Mouse (Mus musculus) gastrocnemius, postnatal 14 days (tissue): ENCODE data around the gene Cdca7. TPM values are rescaled to one million over a fixed set of nuclear protein-coding genes. Genes with fewer than 3 reads are reported as not detected.

Experiments used
- DNase-seq: peaks from one replicate; pipeline ENCODE4 v3.0.0; 2021; ENCODE audit warnings: mixed read lengths
- intact Hi-C: fragments of 180-260 bp; cut with DNase I; formaldehyde crosslinking; loops from one replicate; pipeline ENCODE4 v1.15.1; 2025; ENCODE audit warnings: low total_unique reads
- total RNA-seq, 2 experiments: library from RNA; stranded (reverse); gene quantifications; 2 replicates each; pipeline ENCODE4 v1.2.3; 2021

Cdca7 gene
- total RNA-seq, 2 experiments from 2014 or later: 1.0 to 2.4 TPM

DNA sequence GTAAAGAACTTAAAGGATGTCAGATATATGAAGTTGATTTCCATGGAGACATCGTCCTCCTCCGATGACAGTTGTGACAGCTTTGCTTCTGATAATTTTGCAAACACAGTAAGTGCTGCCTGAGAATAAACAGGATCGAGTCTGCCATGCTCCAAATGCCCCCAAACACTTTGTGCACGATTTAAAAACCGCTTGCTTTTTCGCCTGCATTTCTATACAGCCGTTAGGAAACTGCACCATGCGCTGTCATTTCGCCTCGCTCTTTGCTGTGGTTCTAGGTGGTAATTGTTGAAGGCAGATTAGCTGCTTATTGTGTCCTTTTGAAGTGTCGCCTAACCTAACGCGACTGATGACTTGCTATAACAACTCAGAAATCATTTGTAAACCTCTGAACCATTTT lies 3.0 kb downstream of the Cdca7 start:
- DNase-seq: no peak
- intact Hi-C loops: no loop called here

DNA sequence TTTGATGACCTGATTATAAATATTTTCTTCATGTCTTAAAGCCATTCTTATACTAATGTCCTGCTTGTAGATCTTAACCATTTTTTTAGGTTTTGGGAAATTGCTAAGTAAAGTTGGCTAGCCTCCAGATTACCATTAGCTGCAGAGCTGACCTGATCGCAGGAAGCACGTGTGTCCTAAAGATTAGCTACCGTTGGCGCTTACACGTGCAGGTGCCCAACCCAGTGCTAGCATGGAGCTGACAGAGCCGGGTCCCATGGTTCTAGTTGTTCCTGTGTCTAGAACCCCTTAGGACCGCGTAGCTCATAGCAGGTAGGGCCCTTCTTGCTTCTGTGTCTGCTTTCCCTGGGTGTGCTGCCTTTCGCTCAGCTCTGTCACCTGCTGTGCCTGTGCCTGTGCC lies 3.9 kb downstream of the Cdca7 start:
- DNase-seq: no peak
- intact Hi-C loops: no loop called here

DNA sequence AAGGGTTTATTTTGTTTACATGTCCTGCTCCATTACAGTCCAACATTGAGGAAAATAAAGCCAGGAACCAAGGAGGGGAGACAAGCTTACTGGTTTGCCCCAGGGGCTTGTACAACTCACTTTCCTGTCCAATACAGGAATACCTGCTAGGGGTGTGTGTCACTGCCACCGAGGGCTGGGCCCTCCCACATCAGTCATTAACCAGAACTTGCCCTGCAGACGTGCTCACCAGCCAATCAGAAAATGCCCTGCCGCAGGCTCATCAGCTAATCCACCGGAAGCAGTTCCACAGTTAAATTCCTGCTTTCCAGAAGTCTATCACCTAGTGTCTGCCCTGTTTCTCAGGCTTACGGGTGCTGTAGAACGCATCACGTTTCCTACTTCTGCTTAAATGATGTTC lies 15.7 kb downstream of the Cdca7 start:
- intact Hi-C loops: no loop called here
- DNase-seq: no peak

DNA sequence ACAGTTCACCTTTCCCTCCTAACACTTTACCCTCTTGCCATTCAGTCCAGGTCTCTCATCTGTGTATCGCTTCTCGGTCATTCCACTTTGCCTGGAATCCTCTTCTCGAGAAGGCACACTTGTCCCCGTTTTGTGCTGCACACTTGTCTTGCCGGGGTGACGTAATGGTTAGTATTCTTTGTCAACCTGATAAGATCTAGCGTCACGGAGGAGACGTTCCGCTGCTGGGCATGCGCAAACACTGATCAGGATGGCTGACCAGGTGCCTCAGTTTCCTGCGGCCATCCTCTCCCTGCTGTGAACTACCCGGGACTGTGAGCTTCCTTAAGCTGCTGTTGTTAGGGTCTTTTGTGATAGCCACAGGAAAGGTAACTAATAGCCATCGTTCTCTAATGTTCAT lies 17.1 kb downstream of the Cdca7 start:
- no peak for DNase-seq

DNA sequence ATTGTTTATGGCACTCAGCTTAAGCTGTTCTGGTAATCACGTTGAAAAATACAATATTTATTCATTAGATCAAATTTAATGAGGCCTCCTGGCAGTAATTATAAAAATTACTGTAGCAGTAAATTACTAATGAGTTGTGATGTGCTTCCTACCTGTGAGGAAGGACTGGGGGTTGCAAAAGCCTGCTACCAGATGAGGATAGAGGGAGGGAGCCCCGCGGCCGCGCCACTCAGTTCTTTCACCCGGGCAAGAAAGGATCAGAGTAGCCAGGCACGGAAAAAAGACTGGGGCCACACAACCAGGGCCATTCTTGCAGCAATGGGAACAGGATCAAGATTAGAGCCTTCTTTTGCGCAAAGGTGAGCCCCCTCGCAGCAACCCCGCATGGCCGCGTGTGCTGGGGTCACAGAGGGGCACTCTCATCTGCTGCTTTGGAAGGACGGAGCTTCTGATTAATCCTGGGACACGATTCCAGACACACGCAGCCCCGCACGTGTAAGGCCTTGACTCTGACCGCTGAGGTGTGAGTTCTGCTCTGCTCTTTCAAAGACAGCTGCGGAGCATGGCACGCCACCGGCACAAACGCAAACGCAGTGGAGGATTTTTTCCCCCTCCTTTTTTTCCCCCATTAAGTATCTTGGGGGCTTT lies 23.2 kb downstream of the Cdca7 start:
- DNase-seq: no peak
- intact Hi-C loops: no loop called here

More for the DNA sequence above, 17.1 kb downstream of the Cdca7 start:
- intact Hi-C loops: no loop called here

DNA sequence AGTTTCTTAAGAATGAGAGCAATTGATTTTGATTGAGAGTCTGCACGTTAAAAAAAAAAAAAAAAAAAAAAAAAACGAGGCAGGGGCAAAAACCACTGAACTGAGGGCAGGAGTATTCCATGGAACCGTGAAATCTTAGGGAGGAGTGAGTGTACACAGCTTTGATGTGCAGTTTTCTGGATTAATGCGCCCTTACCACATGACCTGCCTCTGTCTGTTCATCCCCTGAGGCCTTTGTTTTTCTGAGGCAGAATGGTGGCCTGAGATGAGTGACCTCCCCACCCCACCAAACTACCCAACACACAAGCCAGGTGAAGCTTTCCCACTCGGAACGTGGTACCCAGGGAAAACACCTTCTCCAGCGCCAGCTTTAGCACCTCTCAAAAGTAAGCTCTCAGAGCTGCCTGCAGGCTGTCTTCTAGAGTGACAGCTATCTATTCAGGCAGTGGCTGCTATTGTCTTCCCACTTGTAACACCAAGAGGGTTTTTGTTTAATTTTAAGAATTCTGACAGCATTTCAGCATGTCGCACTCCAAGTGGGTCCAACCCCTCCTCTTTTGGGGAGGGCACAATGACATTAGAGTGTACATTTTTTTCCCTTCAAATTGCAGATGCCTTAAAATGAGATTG lies 23.9 kb downstream of the Cdca7 start:
- intact Hi-C loops: no loop called here
- DNase-seq: no peak

DNA sequence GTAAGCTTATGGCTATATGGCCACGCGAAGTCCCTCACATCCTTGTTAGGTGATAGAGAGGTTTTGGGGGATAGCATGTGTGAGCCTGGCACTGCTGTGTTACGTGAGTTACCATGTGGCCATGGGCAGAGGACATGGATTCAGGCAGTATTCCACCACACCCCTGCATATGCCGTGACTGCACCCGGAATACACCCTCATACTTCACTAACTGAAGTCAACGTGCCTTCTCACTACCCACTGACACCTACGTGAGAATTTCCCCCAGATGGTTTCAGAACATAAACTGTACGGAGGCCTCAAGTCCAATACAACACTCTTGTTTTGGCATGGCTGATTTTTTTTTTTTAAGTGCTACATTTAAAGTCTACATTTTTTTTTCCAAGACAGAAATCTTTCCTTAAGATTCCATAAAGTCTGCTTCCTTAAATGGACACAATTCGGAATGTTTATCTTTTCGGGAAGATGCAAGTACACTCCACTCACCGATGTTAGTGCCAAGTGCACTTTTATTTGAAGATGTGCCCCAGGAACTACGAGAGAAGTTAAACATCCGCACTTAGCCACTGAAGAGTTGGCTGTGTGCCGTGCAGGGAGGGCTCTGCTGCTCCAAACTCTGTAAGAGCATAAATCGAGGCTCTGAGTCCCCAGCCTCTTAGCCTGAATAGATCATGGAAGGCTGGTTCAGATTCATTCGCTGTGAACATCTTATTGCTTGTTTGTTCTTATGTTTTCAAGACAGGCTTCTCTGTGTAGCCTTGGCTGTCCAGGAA lies 26.3 kb downstream of the Cdca7 start:
- no peak for DNase-seq
- intact Hi-C loops: no loop called here

DNA sequence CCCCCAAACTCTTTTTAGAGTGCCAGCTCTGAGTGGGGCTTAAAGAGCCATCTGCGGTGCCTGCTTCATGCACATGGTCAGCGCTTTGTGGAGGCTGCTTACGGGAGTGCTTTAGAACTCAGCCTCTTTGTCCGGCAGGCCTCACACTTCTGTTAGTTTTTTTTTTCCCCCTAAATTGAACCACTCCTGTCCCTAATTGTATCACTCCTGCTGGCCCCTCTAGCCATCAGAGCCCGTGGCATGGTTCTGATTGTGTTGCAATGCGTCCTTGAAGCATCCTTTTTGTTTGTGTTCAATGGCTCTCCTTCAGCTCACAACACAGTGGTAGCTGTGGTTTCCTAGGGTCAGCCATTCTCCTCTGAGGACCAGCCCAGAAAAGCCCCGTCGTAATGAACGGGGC lies 27.7 kb downstream of the Cdca7 start:
- intact Hi-C loops: no loop called here
- no peak for DNase-seq

DNA sequence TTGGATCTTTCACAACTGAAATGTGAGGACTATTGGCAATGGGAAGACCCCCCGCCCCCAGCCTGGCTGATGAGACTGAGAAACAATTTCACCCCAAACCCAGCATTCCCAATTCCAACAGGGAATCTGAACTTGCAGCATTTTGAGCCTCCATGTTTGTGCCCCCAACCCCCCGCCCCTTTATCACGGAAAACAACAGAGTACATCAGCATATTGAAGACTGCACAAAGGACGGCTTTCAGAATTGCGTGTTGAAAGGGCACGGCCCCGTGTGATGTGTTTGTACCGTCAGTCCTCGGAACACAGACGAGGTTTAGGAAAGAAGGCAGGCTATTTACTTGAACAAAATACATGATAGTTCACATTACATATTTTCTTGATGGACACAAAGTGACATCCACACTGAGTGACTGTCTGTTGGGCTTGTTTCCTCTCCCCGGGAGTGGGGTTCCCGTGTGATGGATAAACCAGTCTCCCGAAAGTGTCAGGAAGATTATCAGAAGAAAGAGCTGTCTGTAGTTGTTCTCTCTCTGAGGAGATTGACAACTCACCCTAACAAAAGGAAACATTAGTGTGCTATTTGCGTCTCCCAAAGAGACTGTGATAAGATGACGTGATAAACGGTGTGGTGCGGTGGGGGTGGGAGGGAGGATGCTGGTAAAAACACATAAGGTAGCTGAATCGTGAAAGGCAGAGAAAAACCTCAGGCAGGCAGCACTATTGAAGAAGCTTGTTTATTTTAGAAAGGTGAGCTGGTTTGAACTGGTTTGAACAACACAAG lies 32.1 kb downstream of the Cdca7 start:
- intact Hi-C loops: no loop called here
- DNase-seq: no peak

DNA sequence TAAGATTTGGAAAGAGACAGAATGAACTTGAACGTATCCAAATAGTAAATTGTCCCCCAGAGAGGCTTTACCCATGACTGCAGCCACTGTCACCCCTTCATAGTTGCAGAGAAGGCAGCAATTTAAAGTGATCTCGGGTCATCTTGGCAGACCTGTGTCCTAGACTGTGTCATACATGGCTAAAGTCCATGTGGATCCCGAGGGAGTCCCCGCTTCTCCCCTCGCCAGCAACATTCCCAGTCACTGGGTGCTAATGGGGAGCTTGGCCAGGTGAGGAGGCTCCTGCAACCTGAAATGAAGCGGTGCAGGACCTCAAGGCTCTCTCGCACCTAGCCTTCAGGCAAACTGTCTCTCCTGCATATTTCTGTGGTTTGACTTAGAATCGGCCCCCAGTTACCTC lies 32.9 kb downstream of the Cdca7 start:
- no peak for DNase-seq
- intact Hi-C loops: no loop called here

DNA sequence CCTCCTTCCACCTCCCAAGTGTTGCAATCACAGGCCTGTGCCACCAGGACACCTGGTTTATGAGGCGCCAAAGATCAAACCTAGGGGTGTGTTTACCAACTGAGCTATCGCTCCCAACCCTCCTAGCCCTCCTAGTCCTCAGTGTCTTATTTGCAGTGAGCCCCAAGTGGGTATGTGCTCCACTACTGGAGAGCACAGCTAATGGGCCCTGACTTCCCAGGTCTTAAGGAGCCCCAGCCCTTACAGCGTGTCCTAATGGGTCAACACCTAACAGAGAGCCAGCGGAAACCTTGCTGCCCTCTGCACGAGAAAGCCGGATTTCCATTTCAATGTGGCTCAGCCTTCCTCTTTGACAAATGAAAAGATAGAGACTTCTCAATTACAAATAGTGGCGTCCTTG lies 39.6 kb downstream of the Cdca7 start:
- intact Hi-C loops: loop anchor here (10.0 kb wide), 1 partner anchor 759 kb away; the partner anchor contains the start of gene Sp9
- DNase-seq: no peak

DNA sequence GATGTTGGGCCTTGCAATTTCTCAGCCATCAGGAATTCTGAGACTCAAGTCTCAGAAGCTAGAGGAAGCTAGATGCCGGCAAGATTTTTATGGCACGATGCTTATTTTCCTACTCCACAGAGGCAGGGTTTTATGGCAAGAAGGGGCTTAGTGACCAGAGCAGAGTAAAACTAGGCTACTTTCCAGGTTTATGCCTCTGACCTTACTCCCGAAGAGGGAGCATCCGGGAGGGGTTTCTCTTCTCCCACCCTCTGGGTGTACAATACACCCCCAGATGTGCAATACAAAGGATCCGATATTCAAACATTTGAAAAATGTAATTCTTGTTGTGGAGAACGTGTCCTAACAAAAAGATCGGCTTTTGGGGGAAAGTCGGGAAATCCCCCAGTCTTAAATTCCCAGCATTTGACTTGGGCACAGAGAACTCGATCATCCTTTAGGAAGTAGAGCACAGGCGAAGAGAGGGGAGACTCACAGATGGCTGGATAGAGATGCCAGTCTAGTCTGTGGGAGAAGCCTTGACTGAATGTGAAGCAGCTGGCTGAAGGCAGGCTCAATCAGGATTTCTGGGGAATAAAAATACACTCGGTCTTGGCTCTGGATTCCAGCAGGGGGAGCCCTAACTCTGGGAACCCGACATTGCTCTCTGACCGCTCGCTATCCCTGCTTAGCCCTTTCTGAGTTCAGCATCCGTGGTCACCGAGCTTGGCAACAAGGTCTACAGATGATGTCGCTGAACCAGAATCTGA lies 40.2 kb downstream of the Cdca7 start:
- peak; percentile 82 for DNase-seq
- intact Hi-C loops: loop anchor here (10.0 kb wide), 1 partner anchor 759 kb away; the partner anchor contains the start of gene Sp9

DNA sequence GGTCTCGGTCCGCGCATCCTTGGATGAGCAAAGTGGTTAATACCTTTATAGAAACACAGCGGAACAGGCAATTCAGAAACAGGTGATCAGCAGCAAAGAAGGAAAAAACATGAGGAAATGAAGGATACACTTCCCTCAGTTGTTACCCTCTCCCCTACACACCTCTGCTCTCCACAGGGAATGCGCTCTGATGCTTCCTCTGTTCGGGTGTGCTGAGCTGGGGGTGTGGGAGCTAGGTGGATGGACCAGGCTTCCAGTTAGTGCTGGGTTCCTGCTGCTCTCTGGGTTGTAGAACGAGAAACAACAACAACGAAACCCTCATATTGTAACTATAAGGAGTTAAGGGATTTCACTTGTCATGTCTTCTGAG lies 40.7 kb downstream of the Cdca7 start:
- intact Hi-C loops: loop anchor here (10.0 kb wide), 1 partner anchor 758 kb away; the partner anchor contains the start of gene Sp9
- DNase-seq: no peak

DNA sequence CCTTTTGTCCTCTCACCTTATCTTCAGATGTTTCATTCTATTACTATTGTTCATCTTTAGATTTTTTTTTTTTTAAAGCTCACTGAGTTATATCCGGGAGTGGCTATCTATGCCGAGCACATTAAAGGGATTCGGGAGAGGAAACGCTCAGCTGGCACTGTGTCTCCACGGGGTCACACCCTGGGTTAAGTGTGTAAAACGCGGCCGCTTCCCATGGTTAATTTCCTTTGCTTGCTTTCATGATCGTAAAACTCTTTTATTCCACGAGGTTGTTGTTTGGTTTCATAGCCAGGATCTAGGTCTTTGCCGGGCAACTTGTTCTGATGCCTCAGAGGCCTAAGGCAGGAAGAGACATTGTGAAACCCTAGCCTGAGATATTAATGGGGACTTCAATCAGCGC lies 48.1 kb downstream of the Cdca7 start:
- intact Hi-C loops: no loop called here
- DNase-seq: no peak

DNA sequence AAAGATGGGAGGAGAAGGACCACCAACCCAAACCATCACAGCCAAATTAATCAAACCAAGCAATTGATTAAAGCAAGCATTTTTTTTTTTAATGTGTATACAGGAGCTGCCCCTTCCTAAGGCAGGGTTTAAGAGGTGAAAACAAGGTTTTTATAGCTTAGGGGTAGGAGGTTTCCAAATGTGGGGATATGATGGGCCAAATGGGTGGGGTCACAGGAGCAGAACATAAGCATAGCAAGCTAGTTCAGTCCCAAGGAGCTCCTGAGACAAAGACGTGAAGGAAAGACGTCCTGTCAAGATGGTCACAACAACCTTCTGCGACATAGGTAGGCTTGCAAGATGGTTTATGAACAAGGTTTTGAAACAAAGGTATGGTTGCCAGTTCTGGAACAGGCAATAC lies 49.6 kb downstream of the Cdca7 start:
- no peak for DNase-seq
- intact Hi-C loops: no loop called here

DNA sequence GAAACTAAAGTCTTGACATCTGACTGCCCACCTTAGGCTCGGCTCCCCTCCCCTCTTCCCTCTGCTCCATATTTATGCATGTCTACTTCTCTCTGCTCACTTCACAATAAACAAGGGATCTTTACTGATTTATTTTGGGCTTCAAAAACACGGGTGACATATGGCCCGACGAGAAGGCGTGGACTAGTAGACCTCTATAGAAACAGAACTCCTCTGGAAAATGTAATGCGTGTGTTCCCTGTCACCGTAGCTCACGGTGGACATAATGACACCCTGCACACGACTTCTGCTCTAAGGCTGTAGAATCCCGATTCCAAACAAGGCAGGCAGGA lies 53.0 kb downstream of the Cdca7 start:
- intact Hi-C loops: no loop called here
- no peak for DNase-seq

DNA sequence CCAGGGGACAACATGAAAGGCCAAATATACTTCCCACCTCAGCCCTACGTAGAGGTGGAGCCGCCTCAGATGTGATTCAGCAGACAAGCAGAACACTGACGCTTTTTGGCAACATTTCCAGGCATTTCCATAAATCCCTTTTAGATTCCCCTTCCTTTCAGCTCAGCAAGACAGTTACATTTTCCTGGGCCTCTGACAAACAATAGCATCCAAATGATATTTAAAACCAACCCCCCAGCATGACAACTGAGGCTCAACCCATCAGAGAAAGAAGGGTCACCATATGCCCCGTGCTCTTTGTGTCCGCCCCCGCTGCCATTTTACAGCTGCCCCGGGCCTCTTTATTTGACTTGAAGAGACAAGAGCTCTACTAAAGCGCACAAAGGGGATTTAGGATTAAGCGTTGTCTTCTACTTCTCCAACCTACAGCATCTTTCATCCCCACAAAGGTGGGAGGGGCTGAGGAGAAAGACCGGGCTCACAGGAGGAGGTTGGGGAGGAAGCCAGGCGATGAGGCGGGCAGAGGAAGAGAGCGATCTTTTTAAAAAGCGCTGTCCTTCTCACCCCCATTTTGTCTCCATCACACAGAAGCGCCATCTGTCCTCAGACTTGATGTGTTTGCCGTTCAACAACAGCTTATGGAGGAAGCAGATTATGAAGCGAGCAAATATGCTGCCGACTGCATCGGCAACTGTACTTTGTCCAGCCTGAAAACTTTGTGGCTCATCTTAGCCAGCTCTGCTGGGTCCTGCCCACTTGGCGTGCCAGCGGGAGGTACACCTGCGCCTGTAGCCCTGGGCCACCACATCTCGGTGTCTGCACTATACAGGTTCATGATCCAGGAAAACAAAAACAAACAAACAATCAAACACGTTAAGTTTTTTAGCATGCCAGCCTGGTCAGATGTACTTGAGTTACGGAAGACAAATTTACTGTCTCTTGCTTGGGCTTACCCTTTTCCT lies 53.7 kb downstream of the Cdca7 start:
- no peak for DNase-seq
- intact Hi-C loops: no loop called here

DNA sequence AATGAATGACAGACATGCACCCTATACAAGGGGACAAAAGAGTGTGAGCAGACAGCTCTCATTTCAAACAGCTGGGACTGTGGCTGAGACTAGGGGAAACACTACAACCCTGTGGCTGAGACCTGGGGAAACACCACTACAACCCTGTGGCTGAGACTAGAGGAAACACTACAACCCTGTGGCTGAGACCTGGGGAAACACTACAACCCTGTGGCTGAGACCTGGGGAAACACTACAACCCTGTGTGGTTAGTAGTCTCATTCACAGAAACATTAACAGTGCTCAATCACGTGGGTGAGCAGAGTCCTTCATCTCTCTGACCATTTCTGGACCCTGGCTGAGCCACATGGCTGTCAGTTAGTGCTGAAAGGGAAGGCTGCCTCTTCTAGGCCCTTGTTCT lies 59.9 kb downstream of the Cdca7 start:
- intact Hi-C loops: no loop called here
- no peak for DNase-seq
